Mouse (Mus musculus) liver, embryonic 16.5 days (tissue): ENCODE measurements around the gene Olfr1555-ps1. TPM values are rescaled to one million over a fixed set of nuclear protein-coding genes. Genes with fewer than 3 reads are reported as not detected.

Experiments
- ATAC-seq: fragments of 200-750 bp; cut with Nextera tagmentation; 2 replicates; pipeline ENCODE4 v1.8.0; 2017; ENCODE audit warnings: low read depth, mild to moderate bottlenecking, moderate number of reproducible peaks, moderate library complexity
- H3K27ac ChIP-seq: fragments of 300-500 bp; sonication (generic); 2 replicates; pipeline ENCODE4 v1.5.1; 2014; ENCODE audit warnings: mild to moderate bottlenecking, low read length
- H3K27me3 ChIP-seq: fragments of 300-500 bp; sonication (generic); 2 replicates; pipeline ENCODE4 v1.6.1; 2014; ENCODE audit warnings: low read depth, low read length, mixed read lengths; ENCODE audit not compliant: control insufficient read depth, insufficient read depth
- H3K36me3 ChIP-seq: fragments of 300-500 bp; sonication (generic); 2 replicates; pipeline ENCODE4 v1.6.1; 2014; ENCODE audit warnings: mild to moderate bottlenecking; ENCODE audit not compliant: control insufficient read depth, insufficient read depth
- H3K4me1 ChIP-seq: fragments of 300-500 bp; sonication (generic); 2 replicates; pipeline ENCODE4 v1.6.1; 2014; ENCODE audit warnings: low read depth, low read length, mixed read lengths; ENCODE audit not compliant: control insufficient read depth
- H3K4me2 ChIP-seq: fragments of 300-500 bp; sonication (generic); 2 replicates; pipeline ENCODE4 v1.6.1; 2014; ENCODE audit warnings: low read depth, low read length, mixed read lengths
- H3K4me3 ChIP-seq: fragments of 300-500 bp; sonication (generic); 2 replicates; pipeline ENCODE4 v1.5.1; 2014; ENCODE audit warnings: low read depth, mild to moderate bottlenecking, low read length
- H3K9ac ChIP-seq: fragments of 300-500 bp; sonication (generic); 2 replicates; pipeline ENCODE4 v1.6.1; 2014; ENCODE audit warnings: low read depth, low read length
- H3K9me3 ChIP-seq: fragments of 300-500 bp; sonication (generic); replicated peaks from 2 replicates; pipeline ENCODE4 v1.6.1; 2016; ENCODE audit warnings: low read length; ENCODE audit not compliant: control insufficient read depth
- WGBS: fragments of 180-500 bp; shearing (Covaris S2); extraction: QIAGEN DNeasy Blood & Tissue Kit; methylation state at CpG from one replicate; pipeline ENCODE4 v1.1.7; 2014; ENCODE audit not compliant: insufficient replicate concordance; 5-methylcytosine and 5-hydroxymethylcytosine counted together
- polyA plus RNA-seq: library from polyadenylated mRNA; unstranded; fragments of >200 nt; fragmentation: Nextera tagmentation; extraction: Ambion mirVana; gene quantifications from 2 replicates; pipeline ENCODE4 v1.2.1, GENCODE M21; 2015

Gene Olfr1555-ps1
- polyA plus RNA-seq, 1 experiment from 2014 or later = not detected

- H3K36me3 ChIP-seq = no peaks in the 10 kb centered on the region
These were observed 54.1 kb downstream of the Olfr1555-ps1 start, which contains the start of gene Olfr1428 for GRCm38 (mm10) chr19:12115797-12116196. Olfr1428 (minus strand) TSS chr19:12115897.

More at GRCm38 (mm10) chr19:12115797-12116196, 54.1 kb downstream of the Olfr1555-ps1 start, which contains the start of gene Olfr1428:
- Histone ChIP-seq H3K4me3 (no peak within 1 kb of the TSS), H3K27me3 (no peaks in the 10 kb centered on the region), H3K9ac (no peak within 1 kb of the TSS), H3K9me3 (no peaks in the 10 kb centered on the region), H3K27ac (no peak within 1 kb of the TSS), H3K4me2 (no peak within 1 kb of the TSS), H3K4me1 (no peaks in the 10 kb centered on the region)
- no peak for ATAC-seq
- WGBS = 39% methylated on average over 1 of the region's 1 CpGs

Other genes starting within 250 kb of the Olfr1555-ps1 start
- 1.7 TPM in 2 replicates for gene Osbp, start 204.2 kb downstream of the Olfr1555-ps1 start, polyA plus RNA-seq
- gene Olfr1423, start 128.8 kb downstream of the Olfr1555-ps1 start, polyA plus RNA-seq = 0.01 TPM in 1 of 2 replicates, not detected in the other
- gene Olfr1424, start 107.4 kb downstream of the Olfr1555-ps1 start, polyA plus RNA-seq = not detected in 2 replicates
- not detected in 2 replicates for gene Olfr1425, start 92.4 kb downstream of the Olfr1555-ps1 start, polyA plus RNA-seq
- gene Olfr1426, start 78.1 kb downstream of the Olfr1555-ps1 start, polyA plus RNA-seq = not detected in 2 replicates
- not detected in 2 replicates for gene Olfr1427, start 66.8 kb downstream of the Olfr1555-ps1 start, polyA plus RNA-seq
- not detected in 2 replicates for gene Olfr1428, start 54.2 kb downstream of the Olfr1555-ps1 start, polyA plus RNA-seq
- gene Olfr76, start 46.9 kb downstream of the Olfr1555-ps1 start, polyA plus RNA-seq = not detected in 2 replicates
- gene Olfr1431, start 30.5 kb upstream of the Olfr1555-ps1 start, polyA plus RNA-seq = not detected in 2 replicates
- not detected in 2 replicates for gene Olfr1432, start 62.5 kb upstream of the Olfr1555-ps1 start, polyA plus RNA-seq
- not detected in 2 replicates for gene Olfr262, start 71.5 kb upstream of the Olfr1555-ps1 start, polyA plus RNA-seq
- gene Olfr235, start 90.9 kb upstream of the Olfr1555-ps1 start, polyA plus RNA-seq = not detected in 2 replicates
- not detected in 2 replicates for gene Olfr1434, start 109.7 kb upstream of the Olfr1555-ps1 start, polyA plus RNA-seq
- gene Olfr1436, start 129.0 kb upstream of the Olfr1555-ps1 start, polyA plus RNA-seq = not detected in 2 replicates
- not detected in 2 replicates for gene Olfr1437, start 155.0 kb upstream of the Olfr1555-ps1 start, polyA plus RNA-seq
- gene Olfr1438-ps1, start 165.8 kb upstream of the Olfr1555-ps1 start, polyA plus RNA-seq = not detected in 2 replicates
- not detected in 2 replicates for gene Olfr1440, start 217.2 kb upstream of the Olfr1555-ps1 start, polyA plus RNA-seq
- gene Olfr1441, start 247.3 kb upstream of the Olfr1555-ps1 start, polyA plus RNA-seq = not detected in 2 replicates